Mouse (Mus musculus): ENCODE measurements around the gene Klhdc3. TPM values are rescaled to one million over a fixed set of nuclear protein-coding genes. Genes with fewer than 3 reads are reported as not detected.

Gene Klhdc3
- polyA plus RNA-seq, 1 experiment from 2014 or later, result 110 TPM

DNA sequence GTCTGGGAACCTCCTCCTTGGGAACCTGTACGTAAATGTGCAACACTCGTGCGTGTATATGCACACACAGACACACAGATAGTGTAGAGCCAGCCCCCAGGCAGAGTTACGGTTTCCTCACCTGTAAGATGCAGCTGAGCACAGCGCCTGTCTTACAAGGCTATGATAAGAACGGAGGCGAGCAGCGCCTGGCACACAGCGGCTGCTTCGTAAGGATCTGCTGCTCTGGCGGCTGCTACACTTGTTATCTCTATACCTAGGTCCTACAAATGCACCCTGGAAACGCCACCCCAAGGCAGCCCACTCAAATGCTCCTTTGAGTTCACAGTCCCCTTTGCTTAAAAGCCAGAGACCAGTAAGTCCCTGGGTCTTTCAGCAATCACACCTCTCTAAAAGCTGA lies 10.0 kb upstream of the Klhdc3 start:
- Histone ChIP-seq H3K4me2 (replicated peaks; ENCODE audit: low read depth, low read length) (no peak overlapping the region), H3K27ac (ENCODE audit: low read depth, low read length) (no peak overlapping the region), H3K4me1 (ENCODE audit: control insufficient read depth, insufficient read depth, low read length) (no peaks in the 10 kb centered on the region), H3K9me3 (ENCODE audit: control insufficient read depth, low read length) (no peaks in the 10 kb centered on the region), H3K27me3 (ENCODE audit: control insufficient read depth, insufficient read depth, low read length) (no peaks in the 10 kb centered on the region), H3K36me3 (ENCODE audit: control insufficient read depth, insufficient read depth, low read length) (peaks cover 31% of the 10 kb centered on the region), H3K4me3 (ENCODE audit: low read length) (no peak overlapping the region), H3K9ac (ENCODE audit: low read depth, low read length) (no peak overlapping the region)
- no peak for ATAC-seq (ENCODE audit: low FRiP score, low TSS enrichment)
- WGBS, result 96% methylated on average over 12 of the region's 12 CpGs

DNA sequence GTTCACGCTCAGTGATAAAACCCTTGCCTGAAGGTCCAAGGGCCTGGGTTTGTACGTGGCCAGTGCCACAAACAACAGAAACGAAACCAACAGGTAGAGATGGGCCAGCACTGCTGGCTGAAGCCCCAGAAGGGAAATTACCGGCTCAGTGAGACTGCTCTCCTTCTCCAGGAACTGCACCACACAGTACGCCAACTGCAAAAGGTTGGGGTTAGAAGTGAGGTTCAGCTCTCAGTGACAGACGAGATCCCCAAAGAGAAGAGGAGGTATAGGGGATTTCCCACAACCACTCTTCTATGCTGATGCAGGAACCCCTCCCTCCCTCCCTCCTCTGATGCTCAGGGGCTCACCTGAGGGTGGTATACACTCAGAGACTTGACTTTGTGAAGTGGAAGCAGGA lies 5.2 kb upstream of the Klhdc3 start:
- Histone ChIP-seq H3K27me3 (ENCODE audit: control insufficient read depth, insufficient read depth, low read length) (no peaks in the 10 kb centered on the region), H3K9ac (ENCODE audit: low read depth, low read length) (no peak overlapping the region), H3K4me1 (ENCODE audit: control insufficient read depth, insufficient read depth, low read length) (0 out of 2 replicates have a peak, but pooled peaks cover 7% of the 10 kb centered on the region), H3K27ac (ENCODE audit: low read depth, low read length) (no peak overlapping the region), H3K9me3 (ENCODE audit: control insufficient read depth, low read length) (no peaks in the 10 kb centered on the region), H3K36me3 (ENCODE audit: control insufficient read depth, insufficient read depth, low read length) (peaks cover 55% of the 10 kb centered on the region), H3K4me2 (replicated peaks; ENCODE audit: low read depth, low read length) (no peak overlapping the region), H3K4me3 (ENCODE audit: low read length) (no peak overlapping the region)
- WGBS, result 85% methylated on average over 6 of the region's 6 CpGs
- ATAC-seq (ENCODE audit: low FRiP score, low TSS enrichment), result no peak

DNA sequence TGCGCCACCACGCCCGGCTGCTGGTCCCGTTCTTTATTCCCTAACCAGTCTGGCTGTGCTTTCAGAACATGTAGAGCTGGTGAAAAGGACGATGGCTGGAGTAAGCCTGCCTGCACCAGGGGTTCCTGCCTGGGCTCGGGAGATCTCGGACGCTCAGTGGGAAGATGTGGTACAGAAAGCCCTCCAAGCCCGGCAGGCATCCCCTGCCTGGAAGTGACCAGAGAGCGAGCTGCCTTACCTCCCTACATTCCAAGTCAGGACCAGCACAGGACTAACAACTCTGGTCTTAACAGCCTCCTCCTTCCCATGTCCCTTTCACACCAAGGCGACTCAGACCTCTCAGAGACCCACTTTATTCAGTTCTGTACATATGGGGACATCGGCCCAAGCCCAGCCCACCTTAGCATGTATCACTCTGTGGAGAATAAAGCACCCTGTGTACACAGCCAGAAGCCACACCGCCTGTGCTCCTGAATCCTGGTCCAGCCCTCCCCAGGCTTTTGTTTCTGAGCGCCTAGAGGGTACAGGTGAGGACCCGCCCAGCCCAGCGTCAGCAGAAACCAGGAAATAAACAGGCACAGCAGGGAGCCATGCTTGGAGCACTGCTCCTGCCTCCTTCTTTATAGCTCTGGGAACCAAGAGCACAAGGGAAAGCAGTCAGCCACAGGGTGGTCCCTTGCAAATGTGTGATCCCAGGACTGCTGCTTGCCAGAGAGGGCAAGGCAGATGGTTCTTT lies 2.1 kb upstream of the Klhdc3 start:
- peaks cover 59% of the 10 kb centered on the region for H3K36me3 ChIP-seq (ENCODE audit: control insufficient read depth, insufficient read depth, low read length)
- H3K27me3 ChIP-seq (ENCODE audit: control insufficient read depth, insufficient read depth, low read length), result no peaks in the 10 kb centered on the region
- H3K4me3 ChIP-seq (ENCODE audit: low read length), result no peak overlapping the region
- no peaks in the 10 kb centered on the region for H3K9me3 ChIP-seq (ENCODE audit: control insufficient read depth, low read length)
- peaks cover 19% of the 10 kb centered on the region for H3K4me1 ChIP-seq (ENCODE audit: control insufficient read depth, insufficient read depth, low read length)
- H3K9ac ChIP-seq (ENCODE audit: low read depth, low read length), result no peak overlapping the region
- H3K4me2 ChIP-seq (replicated peaks; ENCODE audit: low read depth, low read length), result no peak overlapping the region
- no peak overlapping the region for H3K27ac ChIP-seq (ENCODE audit: low read depth, low read length)
- no peak for ATAC-seq (ENCODE audit: low FRiP score, low TSS enrichment)
- 87% methylated on average over 16 of the region's 16 CpGs for WGBS

DNA sequence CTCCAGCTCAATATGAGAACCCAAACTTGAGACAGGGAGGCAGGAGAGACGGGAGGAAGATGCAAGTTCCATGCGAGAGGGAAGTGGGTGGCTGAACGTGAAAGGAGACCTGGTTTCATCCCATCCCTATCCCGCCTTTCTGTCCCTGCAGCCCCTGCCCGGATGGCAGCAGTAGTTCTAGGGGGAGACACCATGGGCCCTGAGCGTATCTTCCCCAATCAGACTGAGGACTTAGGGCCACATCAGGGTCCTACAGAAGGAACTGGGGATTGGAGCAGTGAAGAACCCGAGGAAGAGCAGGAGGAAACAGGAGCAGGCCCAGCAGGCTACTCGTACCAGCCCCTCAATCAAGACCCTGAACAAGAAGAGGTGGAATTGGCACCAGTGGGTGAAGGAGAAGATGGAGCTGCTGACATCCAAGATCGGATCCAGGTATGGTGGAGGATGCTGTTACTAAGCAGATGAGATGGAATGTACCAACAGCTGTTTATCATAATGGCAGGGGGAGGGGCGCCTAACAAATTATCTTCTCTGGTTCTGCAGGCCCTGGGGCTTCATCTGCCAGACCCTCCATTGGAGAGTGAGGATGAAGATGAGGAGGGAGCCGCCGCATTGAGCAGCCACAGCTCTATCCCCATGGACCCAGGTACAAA lies 878 bp upstream of the Klhdc3 start:
- 28% methylated on average over 12 of the region's 12 CpGs for WGBS
- Histone ChIP-seq H3K4me2 (replicated peaks; ENCODE audit: low read depth, low read length) (peak overlapping the region; percentile 69), H3K9ac (ENCODE audit: low read depth, low read length) (peak overlapping the region; percentile 64)

DNA sequence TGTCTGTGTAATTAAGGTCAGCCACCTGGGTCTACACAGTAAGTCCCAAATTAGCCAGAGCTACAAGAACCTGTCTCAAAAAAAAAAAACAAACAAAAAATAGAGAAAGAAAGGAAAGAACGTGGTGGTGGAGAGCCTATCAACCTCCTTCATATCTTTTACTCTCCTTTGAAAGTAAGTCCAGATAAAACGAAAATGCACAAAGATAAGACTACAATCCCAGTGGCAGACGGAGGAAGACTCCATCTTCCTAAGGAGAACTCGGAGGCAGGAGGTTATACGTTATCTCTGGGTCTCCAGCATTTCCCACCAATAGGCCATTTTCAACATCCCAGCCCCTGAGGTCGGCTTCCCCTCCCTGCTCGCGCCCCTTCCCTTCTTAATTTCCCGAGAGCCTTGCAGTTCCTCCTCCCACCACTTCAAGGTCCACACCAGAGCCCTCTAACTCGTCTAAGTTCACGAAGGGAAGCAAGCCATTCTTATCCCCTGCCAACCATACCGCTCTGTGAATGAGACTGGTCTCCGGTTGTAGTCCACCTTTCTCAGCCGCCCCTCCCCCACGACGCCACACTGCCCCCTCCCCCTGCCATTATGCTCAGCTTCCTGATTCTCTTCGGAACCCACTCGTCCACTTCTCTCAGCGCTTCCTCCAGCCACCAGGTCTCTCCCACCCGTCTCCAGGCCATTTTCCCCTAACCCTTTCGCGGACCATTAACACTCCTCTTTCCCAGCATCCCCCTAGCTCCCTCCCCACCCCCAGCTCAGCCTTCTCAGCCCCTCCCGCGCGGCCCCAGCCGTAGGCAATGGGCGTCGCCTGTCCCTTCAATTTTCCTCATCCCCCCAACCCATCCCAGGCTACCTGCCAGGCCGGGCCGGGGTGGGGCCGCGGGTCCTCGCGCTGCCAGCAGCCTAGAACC lies 613 bp downstream of the Klhdc3 start:
- Histone ChIP-seq H3K27ac (ENCODE audit: low read depth, low read length) (peak overlapping the region; percentile 92), H3K36me3 (ENCODE audit: control insufficient read depth, insufficient read depth, low read length) (peaks cover 59% of the 10 kb centered on the region), H3K9me3 (ENCODE audit: control insufficient read depth, low read length) (no peaks in the 10 kb centered on the region), H3K4me2 (replicated peaks; ENCODE audit: low read depth, low read length) (peak overlapping the region; percentile 53), H3K4me3 (ENCODE audit: low read length) (peak overlapping the region; percentile 59), H3K4me1 (ENCODE audit: control insufficient read depth, insufficient read depth, low read length) (peaks cover 22% of the 10 kb centered on the region), H3K9ac (ENCODE audit: low read depth, low read length) (peak overlapping the region; percentile 72), H3K27me3 (ENCODE audit: control insufficient read depth, insufficient read depth, low read length) (no peaks in the 10 kb centered on the region)
- ATAC-seq (ENCODE audit: low FRiP score, low TSS enrichment), result peak; percentile 44
- under 1% methylated on average over 34 of the region's 34 CpGs for WGBS

More for the DNA sequence above, 878 bp upstream of the Klhdc3 start:
- Histone ChIP-seq H3K9me3 (ENCODE audit: control insufficient read depth, low read length) (no peaks in the 10 kb centered on the region), H3K27ac (ENCODE audit: low read depth, low read length) (no peak overlapping the region), H3K4me1 (ENCODE audit: control insufficient read depth, insufficient read depth, low read length) (peaks cover 19% of the 10 kb centered on the region), H3K27me3 (ENCODE audit: control insufficient read depth, insufficient read depth, low read length) (no peaks in the 10 kb centered on the region), H3K36me3 (ENCODE audit: control insufficient read depth, insufficient read depth, low read length) (peaks cover 59% of the 10 kb centered on the region), H3K4me3 (ENCODE audit: low read length) (peak overlapping the region; percentile 59)
- ATAC-seq (ENCODE audit: low FRiP score, low TSS enrichment), result no peak

DNA sequence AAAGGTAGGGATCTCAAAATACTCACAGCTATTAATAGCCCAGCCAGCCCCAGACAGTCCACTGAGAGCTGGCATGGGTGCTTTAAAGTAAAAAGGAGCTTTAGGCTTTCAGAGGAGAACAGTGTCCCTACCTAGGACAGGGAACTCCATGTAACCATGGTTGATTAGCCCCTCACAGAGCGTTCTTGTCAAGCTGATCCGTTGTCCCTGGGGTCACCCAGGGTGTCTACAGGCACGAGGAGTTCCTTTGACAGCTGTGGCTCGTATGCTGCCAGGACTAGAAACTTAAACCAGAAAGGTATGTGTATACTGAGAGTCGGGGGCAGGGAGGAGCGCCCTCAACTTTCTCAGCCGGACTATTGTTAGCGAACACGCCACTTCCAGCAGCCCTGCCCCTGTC lies 1.8 kb downstream of the Klhdc3 start:
- no peaks in the 10 kb centered on the region for H3K27me3 ChIP-seq (ENCODE audit: control insufficient read depth, insufficient read depth, low read length)
- peaks cover 29% of the 10 kb centered on the region for H3K4me1 ChIP-seq (ENCODE audit: control insufficient read depth, insufficient read depth, low read length)
- peaks cover 53% of the 10 kb centered on the region for H3K36me3 ChIP-seq (ENCODE audit: control insufficient read depth, insufficient read depth, low read length)
- H3K9me3 ChIP-seq (ENCODE audit: control insufficient read depth, low read length), result no peaks in the 10 kb centered on the region
- H3K4me2 ChIP-seq (replicated peaks; ENCODE audit: low read depth, low read length), result peak overlapping the region; percentile 53
- no peak for ATAC-seq (ENCODE audit: low FRiP score, low TSS enrichment)
- H3K9ac ChIP-seq (ENCODE audit: low read depth, low read length), result peak overlapping the region; percentile 72
- peak overlapping the region; percentile 59 for H3K4me3 ChIP-seq (ENCODE audit: low read length)
- WGBS, result 34% methylated on average over 9 of the region's 9 CpGs
- peak overlapping the region; percentile 92; the same call in 1 of the 2 replicates for H3K27ac ChIP-seq (ENCODE audit: low read depth, low read length)

DNA sequence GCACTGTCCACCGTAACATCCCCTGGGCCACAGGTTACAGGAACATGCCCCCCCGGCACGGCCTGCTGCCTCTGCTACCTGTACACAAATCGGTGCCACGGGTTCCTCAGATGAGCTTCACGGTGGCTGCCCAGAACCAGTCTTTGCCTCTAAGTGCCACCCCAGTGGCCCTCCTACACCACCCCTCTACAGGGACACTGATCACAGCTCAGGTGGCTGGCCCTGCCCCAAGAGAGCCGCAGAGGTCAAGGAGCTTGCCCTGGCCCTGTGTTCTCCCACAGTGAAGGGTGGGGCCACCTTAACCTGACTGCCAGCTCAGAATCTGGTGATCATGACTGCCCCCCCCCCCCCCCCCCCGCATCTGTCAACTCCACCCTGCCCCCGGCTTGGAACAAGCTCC lies 2.3 kb downstream of the Klhdc3 start, which contains the start of gene Mea1:
Gene Mea1, plus strand, starts transcription at position 378 of the 400 bp plus-strand sequence.
- H3K36me3 ChIP-seq (ENCODE audit: control insufficient read depth, insufficient read depth, low read length), result peaks cover 48% of the 10 kb centered on the region
- H3K4me1 ChIP-seq (ENCODE audit: control insufficient read depth, insufficient read depth, low read length), result peaks cover 30% of the 10 kb centered on the region
- 83% methylated on average over 8 of the region's 9 CpGs for WGBS
- H3K9me3 ChIP-seq (ENCODE audit: control insufficient read depth, low read length), result no peaks in the 10 kb centered on the region
- peak within 1 kb of the TSS; percentile 59 for H3K4me3 ChIP-seq (ENCODE audit: low read length)
- peak within 1 kb of the TSS; percentile 53 for H3K4me2 ChIP-seq (replicated peaks; ENCODE audit: low read depth, low read length)
- H3K27ac ChIP-seq (ENCODE audit: low read depth, low read length), result peak within 1 kb of the TSS; percentile 92; the same call in 1 of the 2 replicates
- H3K27me3 ChIP-seq (ENCODE audit: control insufficient read depth, insufficient read depth, low read length), result no peaks in the 10 kb centered on the region
- H3K9ac ChIP-seq (ENCODE audit: low read depth, low read length), result peak within 1 kb of the TSS; percentile 72
- no peak for ATAC-seq (ENCODE audit: low FRiP score, low TSS enrichment)

DNA sequence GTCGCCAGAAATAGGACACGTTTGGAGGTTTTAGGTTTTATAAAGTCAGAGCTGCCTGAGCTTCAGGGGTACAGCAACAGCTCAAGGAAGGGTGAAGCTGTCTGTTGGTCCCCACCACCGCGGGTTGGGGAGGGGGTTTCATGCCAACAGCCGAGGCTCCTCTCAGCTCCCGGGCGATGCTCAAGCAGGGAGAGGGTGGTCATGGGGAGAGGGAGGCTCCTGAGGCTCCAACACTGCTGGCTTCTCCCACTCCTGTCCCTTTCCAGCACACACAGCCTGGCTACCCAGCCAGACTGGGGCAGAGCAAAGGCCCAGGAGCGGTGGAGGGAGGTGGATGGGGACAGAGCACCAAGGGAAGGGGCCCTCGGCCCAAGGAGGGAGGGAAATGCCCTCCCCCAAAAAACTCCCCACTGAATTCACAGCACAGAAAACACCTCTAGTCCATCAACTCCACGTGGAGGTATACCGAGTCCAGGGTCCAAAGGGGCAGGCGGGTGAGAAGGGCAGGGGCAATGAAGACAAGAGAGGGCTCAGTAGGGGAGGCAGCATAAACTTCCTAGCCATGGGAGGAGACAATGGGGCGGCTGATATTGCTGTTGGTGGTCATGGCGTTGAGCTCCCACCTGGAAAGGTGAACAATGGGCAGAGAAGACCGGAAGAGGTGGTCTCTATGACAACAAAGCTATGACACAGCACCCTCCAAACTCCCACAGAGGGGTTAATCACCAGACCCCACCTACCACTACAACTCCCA lies 6.0 kb downstream of the Klhdc3 start:
- Histone ChIP-seq H3K4me1 (ENCODE audit: control insufficient read depth, insufficient read depth, low read length) (peaks cover 34% of the 10 kb centered on the region), H3K9me3 (ENCODE audit: control insufficient read depth, low read length) (no peaks in the 10 kb centered on the region), H3K9ac (ENCODE audit: low read depth, low read length) (peak overlapping the region; percentile 74), H3K27me3 (ENCODE audit: control insufficient read depth, insufficient read depth, low read length) (no peaks in the 10 kb centered on the region), H3K27ac (ENCODE audit: low read depth, low read length) (peak overlapping the region; percentile 83), H3K36me3 (ENCODE audit: control insufficient read depth, insufficient read depth, low read length) (peaks cover 58% of the 10 kb centered on the region), H3K4me2 (replicated peaks; ENCODE audit: low read depth, low read length) (peak overlapping the region; percentile 77), H3K4me3 (ENCODE audit: low read length) (peak overlapping the region; percentile 72)
- ATAC-seq (ENCODE audit: low FRiP score, low TSS enrichment), result peak; percentile 32
- 23% methylated on average over 15 of the region's 15 CpGs for WGBS

Measured in kidney, embryonic 14.5 days (tissue).